Mouse (Mus musculus) liver, embryonic 14.5 days (tissue): ENCODE data around the gene Slc25a14.

Experiments
- CTCF ChIP-seq: IDR thresholded peaks from 2 replicates; pipeline ENCODE4 v1.5.1; 2016; ENCODE audit warnings: antibody characterized with exemption, low read depth, control low read depth
- EP300 ChIP-seq: IDR thresholded peaks from 2 replicates; pipeline ENCODE4 v1.6.1; 2016; ENCODE audit warnings: antibody characterized with exemption, low read depth

DNA sequence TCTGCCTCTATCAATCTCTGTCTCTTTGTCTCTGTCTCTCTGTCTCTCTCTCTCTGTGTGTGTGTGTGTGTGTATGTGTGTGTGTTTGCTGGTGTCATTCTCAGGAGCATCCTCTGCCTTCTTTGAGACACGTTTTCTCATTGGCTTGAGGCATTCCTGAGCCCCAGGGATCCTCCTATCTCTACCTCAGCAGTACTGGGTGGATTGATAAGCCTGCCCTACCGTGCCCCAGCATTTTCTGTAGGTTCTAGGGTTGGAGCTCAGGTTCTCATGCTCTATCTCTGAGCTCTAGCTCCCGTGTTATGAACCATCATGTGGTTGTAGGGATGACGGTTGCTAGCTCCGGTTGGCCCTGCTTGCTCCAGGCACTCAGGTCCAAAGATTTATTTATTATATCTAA is 60.6 kb downstream of the Slc25a14 start:
- TF ChIP-seq CTCF (no peak), EP300 (no peak)
